Mouse (Mus musculus) myocyte (in vitro differentiated cells): ENCODE measurements at regions not wholly inside any gene's neighbourhood (a gene's known extent, or its start where the extent isn't known, plus 50 kb on each side); places are given as distances from the start of the nearest gene placed in this dataset.

Experiments used
- CEBPB ChIP-seq: IDR thresholded peaks from 2 replicates; pipeline ENCODE4 v1.6.1; 2011; ENCODE audit warnings: mild to moderate bottlenecking, moderate library complexity; ENCODE audit not compliant: poor library complexity, insufficient read depth, severe bottlenecking
- E2F4 ChIP-seq: IDR thresholded peaks from one replicate; pipeline ENCODE4 v1.6.1; 2011; ENCODE audit warnings: mild to moderate bottlenecking, control low read depth, moderate library complexity; ENCODE audit not compliant: insufficient read depth
- MAX ChIP-seq: IDR thresholded peaks from one replicate; pipeline ENCODE4 v1.6.1; 2011; ENCODE audit warnings: low read depth, mild to moderate bottlenecking, control low read depth
- MYOG ChIP-seq, 3 experiments: IDR thresholded peaks; one replicate each; pipeline ENCODE4 v1.6.1; 2011; ENCODE audit warnings: control low read depth in 2 of 3, low read depth in 2 of 3, mild to moderate bottlenecking in 2 of 3; ENCODE audit not compliant: insufficient read length in 2 of 3, control insufficient read depth in 1 of 3, insufficient read depth in 1 of 3
- POLR2A ChIP-seq: IDR thresholded peaks from one replicate; pipeline ENCODE4 v1.6.1; 2011; ENCODE audit warnings: low read depth, mild to moderate bottlenecking, control low read depth, moderate library complexity; ENCODE audit not compliant: insufficient read length
- POLR2AphosphoS2 ChIP-seq: IDR thresholded peaks from one replicate; pipeline ENCODE4 v1.6.1; 2011; ENCODE audit warnings: low read depth, control low read depth; ENCODE audit not compliant: insufficient read length
- TCF12 ChIP-seq: IDR thresholded peaks from one replicate; pipeline ENCODE4 v1.6.1; 2011; ENCODE audit warnings: mild to moderate bottlenecking, control low read depth; ENCODE audit not compliant: poor library complexity, insufficient read depth, severe bottlenecking
- USF1 ChIP-seq: IDR thresholded peaks from one replicate; pipeline ENCODE4 v1.6.1; 2011; ENCODE audit warnings: low read depth, mild to moderate bottlenecking, control low read depth, moderate library complexity

- TF ChIP-seq POLR2A (no peak), MYOG (IDR thresholded peaks at IDR 0.05; ENCODE audit: control insufficient read depth in 1 of 3, insufficient read depth in 1 of 3, insufficient read length in 2 of 3, low read depth in 2 of 3) (no peak), MAX (no peak), POLR2AphosphoS2 (no peak), CEBPB (no peak), E2F4 (no peak), USF1 (no peak), TCF12 (no peak)
Observed at GRCm38 (mm10) chr3:99795835-99796234, 89.4 kb upstream of the Spag17 start.
